Mouse (Mus musculus) embryo, embryonic 9.5 days (tissue): ENCODE measurements around the gene Plcb4.
"Not testable (repeated sequence)": the region's sequence is repeated elsewhere in the genome, so short reads cannot be mapped to it uniquely, and the experiment has no call there.

Source experiments
- DNase-seq: peaks from one replicate; pipeline ENCODE4 v3.0.0-alpha.2; 2017; ENCODE audit errors: extremely low spot score

The Plcb4 gene

GRCm38 (mm10) chr2:135954760-135955548, 296.1 kb downstream of the Plcb4 start:
- DNase-seq, result no peak

- no peak for DNase-seq
These were observed 297.0 kb downstream of the Plcb4 start for GRCm38 (mm10) chr2:135955796-135956195.

- peak; percentile 56 for DNase-seq
These were observed 298.9 kb downstream of the Plcb4 start for GRCm38 (mm10) chr2:135957689-135958088.

- DNase-seq, result no peak
These were observed 299.6 kb downstream of the Plcb4 start for GRCm38 (mm10) chr2:135958453-135958852.

GRCm38 (mm10) chr2:135963089-135963488, 304.3 kb downstream of the Plcb4 start:
- DNase-seq, result no peak

- DNase-seq, result peak; percentile 31
These were observed 308.2 kb downstream of the Plcb4 start for GRCm38 (mm10) chr2:135966871-135967557.

GRCm38 (mm10) chr2:135968159-135968558, 309.3 kb downstream of the Plcb4 start:
- DNase-seq, result no peak

GRCm38 (mm10) chr2:135970902-135971301, 312.1 kb downstream of the Plcb4 start:
- DNase-seq, result no peak

GRCm38 (mm10) chr2:135975978-135976377, 317.2 kb downstream of the Plcb4 start:
- no peak for DNase-seq

GRCm38 (mm10) chr2:135978790-135979189, 320.0 kb downstream of the Plcb4 start:
- no peak for DNase-seq

- no peak for DNase-seq
These were observed 321.6 kb downstream of the Plcb4 start for GRCm38 (mm10) chr2:135980428-135980827.

GRCm38 (mm10) chr2:135983972-135984371, 325.2 kb downstream of the Plcb4 start:
- DNase-seq, result no peak

GRCm38 (mm10) chr2:135985536-135986265, 326.9 kb downstream of the Plcb4 start:
- DNase-seq, result no peak

GRCm38 (mm10) chr2:135988475-135988874, 329.7 kb downstream of the Plcb4 start:
- not testable (repeated sequence) for DNase-seq

- DNase-seq, result not testable (repeated sequence)
These were observed 331.9 kb downstream of the Plcb4 start for GRCm38 (mm10) chr2:135990686-135991085.

- no peak for DNase-seq
These were observed 334.5 kb downstream of the Plcb4 start for GRCm38 (mm10) chr2:135993314-135993713.

GRCm38 (mm10) chr2:135995196-135995595, 336.4 kb downstream of the Plcb4 start:
- no peak for DNase-seq

GRCm38 (mm10) chr2:135996936-135997335, 338.1 kb downstream of the Plcb4 start:
- DNase-seq, result no peak

GRCm38 (mm10) chr2:135997361-135998150, 338.7 kb downstream of the Plcb4 start:
- no peak for DNase-seq

- no peak for DNase-seq
These were observed 340.1 kb downstream of the Plcb4 start for GRCm38 (mm10) chr2:135998886-135999285.

- DNase-seq, result no peak
These were observed 340.6 kb downstream of the Plcb4 start for GRCm38 (mm10) chr2:135999361-135999760.

- no peak for DNase-seq
These were observed 342.1 kb downstream of the Plcb4 start for GRCm38 (mm10) chr2:136000933-136001332.
